Mouse (Mus musculus): Measurements from ENCODE around the gene Usp32.

- TF ChIP-seq CTCF (IDR thresholded peaks at IDR 0.05; ENCODE audit: low read depth) (no peak), EP300 (IDR thresholded peaks at IDR 0.05; ENCODE audit: low read depth) (no peak)
These were observed 192.8 kb downstream of the Usp32 start for GRCm38 (mm10) chr11:84947206-84947605.

Measured in liver, embryonic 14.5 days (tissue).